Mouse (Mus musculus) ES-E14 (cell line): ENCODE data around the gene Mrtfb.

Source experiments
- HCFC1 ChIP-seq: IDR thresholded peaks from 2 replicates; pipeline ENCODE4 v1.6.1; 2012; ENCODE audit warnings: low read length, inconsistent platforms, borderline replicate concordance; ENCODE audit not compliant: insufficient read depth
- MAFK ChIP-seq: IDR thresholded peaks from 2 replicates; pipeline ENCODE4 v1.6.1; 2014; ENCODE audit warnings: mild to moderate bottlenecking, low read depth, low read length, inconsistent platforms; ENCODE audit not compliant: insufficient read depth
- ZC3H11A ChIP-seq: IDR thresholded peaks from 2 replicates; pipeline ENCODE4 v1.6.1; 2012; ENCODE audit warnings: low read depth, mild to moderate bottlenecking, inconsistent platforms, low read length, borderline replicate concordance
- ZNF384 ChIP-seq: IDR thresholded peaks from 2 replicates; pipeline ENCODE4 v1.6.1; 2012; ENCODE audit warnings: low read depth, low read length, inconsistent platforms

DNA sequence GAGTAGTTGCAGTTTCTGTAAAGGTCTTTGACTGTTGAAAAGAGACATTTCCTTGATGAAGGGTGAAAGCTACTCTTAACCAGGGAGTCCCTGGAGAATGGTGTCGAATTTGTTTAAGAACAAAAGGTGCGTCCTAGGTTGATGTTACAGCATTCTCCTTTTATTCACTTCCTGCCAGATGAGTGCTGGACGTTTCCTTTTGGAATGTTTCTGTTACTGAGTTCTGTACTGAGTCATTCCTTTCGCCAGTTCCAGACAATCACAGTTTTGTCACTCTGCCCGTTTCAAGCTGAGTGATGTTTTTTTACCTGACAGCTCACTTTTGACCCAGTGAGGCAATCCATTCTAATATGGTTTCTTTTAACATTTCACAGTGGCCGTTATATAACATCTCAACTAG is 67.5 kb downstream of the Mrtfb start:
- TF ChIP-seq MAFK, result peak; percentile 24; the same call in 1 of the 2 replicates
- no peak for TF ChIP-seq ZC3H11A
- TF ChIP-seq HCFC1, result no peak
- TF ChIP-seq ZNF384, result no peak
